Mouse (Mus musculus): ENCODE results near the gene Zmat5. TPM values are rescaled to one million over a fixed set of nuclear protein-coding genes. Genes with fewer than 3 reads are reported as not detected.

Zmat5 gene
- polyA plus RNA-seq, 1 experiment from 2014 or later, result 59.8 TPM

GRCm38 (mm10) chr11:4737682-4738081 is 33.2 kb downstream of the Zmat5 start:
- no peaks in the 10 kb centered on the region for H3K9me3 ChIP-seq (ENCODE audit: control insufficient read depth, low read length)
- no peak overlapping the region for H3K4me2 ChIP-seq (replicated peaks; ENCODE audit: low read depth, low read length)
- no peak overlapping the region for H3K4me3 ChIP-seq (ENCODE audit: low read length)
- 85% methylated on average over 10 of the region's 10 CpGs for WGBS
- no peak for ATAC-seq (ENCODE audit: low FRiP score, low TSS enrichment)
- no peak overlapping the region for H3K9ac ChIP-seq (ENCODE audit: low read depth, low read length)
- H3K27me3 ChIP-seq (ENCODE audit: control insufficient read depth, insufficient read depth, low read length), result 0 out of 2 replicates have a peak, but pooled peaks cover 1% of the 10 kb centered on the region
- H3K4me1 ChIP-seq (ENCODE audit: control insufficient read depth, insufficient read depth, low read length), result no peaks in the 10 kb centered on the region
- no peak overlapping the region for H3K27ac ChIP-seq (ENCODE audit: low read depth, low read length)
- H3K36me3 ChIP-seq (ENCODE audit: control insufficient read depth, insufficient read depth, low read length), result no peaks in the 10 kb centered on the region

- H3K9ac ChIP-seq (ENCODE audit: low read depth, low read length), result no peak overlapping the region
- H3K27me3 ChIP-seq (ENCODE audit: control insufficient read depth, insufficient read depth, low read length), result peaks cover 6% of the 10 kb centered on the region
- ATAC-seq (ENCODE audit: low FRiP score, low TSS enrichment), result no peak
- no peaks in the 10 kb centered on the region for H3K9me3 ChIP-seq (ENCODE audit: control insufficient read depth, low read length)
- H3K4me3 ChIP-seq (ENCODE audit: low read length), result no peak overlapping the region
- H3K36me3 ChIP-seq (ENCODE audit: control insufficient read depth, insufficient read depth, low read length), result no peaks in the 10 kb centered on the region
- WGBS, result 94% methylated on average over 16 of the region's 16 CpGs
- H3K4me2 ChIP-seq (replicated peaks; ENCODE audit: low read depth, low read length), result no peak overlapping the region
- H3K4me1 ChIP-seq (ENCODE audit: control insufficient read depth, insufficient read depth, low read length), result no peaks in the 10 kb centered on the region
- H3K27ac ChIP-seq (ENCODE audit: low read depth, low read length), result no peak overlapping the region
These were observed 34.2 kb downstream of the Zmat5 start for GRCm38 (mm10) chr11:4738719-4739118.

GRCm38 (mm10) chr11:4740785-4741184 is 36.3 kb downstream of the Zmat5 start:
- Histone ChIP-seq H3K36me3 (ENCODE audit: control insufficient read depth, insufficient read depth, low read length) (no peaks in the 10 kb centered on the region), H3K4me1 (ENCODE audit: control insufficient read depth, insufficient read depth, low read length) (0 out of 2 replicates have a peak, but pooled peaks cover under 1% of the 10 kb centered on the region), H3K4me3 (ENCODE audit: low read length) (no peak overlapping the region), H3K27ac (ENCODE audit: low read depth, low read length) (no peak overlapping the region), H3K9me3 (ENCODE audit: control insufficient read depth, low read length) (no peaks in the 10 kb centered on the region), H3K4me2 (replicated peaks; ENCODE audit: low read depth, low read length) (no peak overlapping the region), H3K27me3 (ENCODE audit: control insufficient read depth, insufficient read depth, low read length) (peaks cover 26% of the 10 kb centered on the region), H3K9ac (ENCODE audit: low read depth, low read length) (no peak overlapping the region)
- ATAC-seq (ENCODE audit: low FRiP score, low TSS enrichment), result no peak
- WGBS, result 42% methylated on average over 5 of the region's 5 CpGs

DNA sequence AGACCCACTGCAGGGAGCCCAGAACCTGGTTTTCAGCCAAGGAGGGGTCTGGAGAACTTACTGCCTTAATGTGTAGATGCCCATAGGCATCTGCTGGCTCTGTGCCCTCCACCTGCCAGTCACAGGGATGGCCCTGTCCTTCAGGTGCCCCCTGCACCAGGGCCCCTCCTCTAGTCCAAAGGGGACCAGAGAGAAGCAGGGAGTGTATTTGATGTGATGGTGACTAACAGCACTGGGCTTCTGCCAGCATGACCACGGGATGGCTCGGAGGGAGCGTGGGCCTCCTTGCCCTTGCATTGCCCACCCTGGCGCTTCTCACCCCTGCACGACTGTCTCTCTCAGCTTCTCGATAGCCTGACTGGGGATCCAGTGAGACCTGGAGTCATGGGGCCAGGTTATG is 40.2 kb downstream of the Zmat5 start:
- WGBS, result 69% methylated on average over 6 of the region's 6 CpGs

DNA sequence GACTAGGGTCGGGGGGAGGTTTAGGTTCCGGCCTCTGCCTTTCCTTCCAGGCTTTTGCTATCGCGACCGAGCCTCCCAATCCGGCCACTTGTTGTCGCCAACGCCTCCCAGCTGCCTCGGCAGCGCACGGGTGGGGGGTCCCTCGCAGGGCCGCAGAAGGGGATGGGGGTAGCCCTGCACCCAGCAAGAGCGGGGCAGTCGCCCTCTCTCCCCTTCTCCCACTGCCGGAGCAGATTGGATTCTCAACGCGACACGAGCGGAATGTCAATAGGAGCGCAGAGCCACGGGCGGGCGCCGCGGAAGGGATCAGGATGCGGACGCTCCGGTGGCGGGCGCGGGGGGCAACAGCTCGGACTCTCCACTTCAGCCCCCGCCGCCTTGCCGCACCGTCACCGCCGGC is 41.5 kb downstream of the Zmat5 start:
- no peak for ATAC-seq (ENCODE audit: low FRiP score, low TSS enrichment)
- no peak overlapping the region; the same call in 1 of the 2 replicates for H3K9ac ChIP-seq (ENCODE audit: low read depth, low read length)

More for the DNA sequence above, 40.2 kb downstream of the Zmat5 start:
- H3K9me3 ChIP-seq (ENCODE audit: control insufficient read depth, low read length), result no peaks in the 10 kb centered on the region
- no peak overlapping the region for H3K9ac ChIP-seq (ENCODE audit: low read depth, low read length)
- no peak overlapping the region for H3K4me2 ChIP-seq (replicated peaks; ENCODE audit: low read depth, low read length)
- no peak overlapping the region for H3K4me3 ChIP-seq (ENCODE audit: low read length)
- no peak overlapping the region for H3K27ac ChIP-seq (ENCODE audit: low read depth, low read length)
- peaks cover 10% of the 10 kb centered on the region; the same call in 1 of the 2 replicates for H3K4me1 ChIP-seq (ENCODE audit: control insufficient read depth, insufficient read depth, low read length)
- no peaks in the 10 kb centered on the region for H3K36me3 ChIP-seq (ENCODE audit: control insufficient read depth, insufficient read depth, low read length)
- no peak for ATAC-seq (ENCODE audit: low FRiP score, low TSS enrichment)
- peaks cover 66% of the 10 kb centered on the region for H3K27me3 ChIP-seq (ENCODE audit: control insufficient read depth, insufficient read depth, low read length)

GRCm38 (mm10) chr11:4746733-4747132 is 42.3 kb downstream of the Zmat5 start, which contains the start of gene Cabp7:
Gene Cabp7 (minus strand): TSS chr11:4746778.
- Histone ChIP-seq H3K4me3 (ENCODE audit: low read length) (peak within 1 kb of the TSS; percentile 49), H3K4me2 (replicated peaks; ENCODE audit: low read depth, low read length) (peak within 1 kb of the TSS; percentile 98), H3K36me3 (ENCODE audit: control insufficient read depth, insufficient read depth, low read length) (no peaks in the 10 kb centered on the region), H3K9ac (ENCODE audit: low read depth, low read length) (peak within 1 kb of the TSS; percentile 12), H3K27me3 (ENCODE audit: control insufficient read depth, insufficient read depth, low read length) (peaks cover 69% of the 10 kb centered on the region), H3K27ac (ENCODE audit: low read depth, low read length) (no peak within 1 kb of the TSS), H3K9me3 (ENCODE audit: control insufficient read depth, low read length) (no peaks in the 10 kb centered on the region), H3K4me1 (ENCODE audit: control insufficient read depth, insufficient read depth, low read length) (peaks cover 10% of the 10 kb centered on the region; the same call in 1 of the 2 replicates)
- ATAC-seq (ENCODE audit: low FRiP score, low TSS enrichment), result no peak
- under 1% methylated on average over 15 of the region's 73 CpGs for WGBS

More for the DNA sequence above, 41.5 kb downstream of the Zmat5 start:
- Histone ChIP-seq H3K4me2 (replicated peaks; ENCODE audit: low read depth, low read length) (peak overlapping the region; percentile 98), H3K4me1 (ENCODE audit: control insufficient read depth, insufficient read depth, low read length) (peaks cover 10% of the 10 kb centered on the region; the same call in 1 of the 2 replicates), H3K4me3 (ENCODE audit: low read length) (peak overlapping the region; percentile 49), H3K27ac (ENCODE audit: low read depth, low read length) (no peak overlapping the region), H3K36me3 (ENCODE audit: control insufficient read depth, insufficient read depth, low read length) (no peaks in the 10 kb centered on the region), H3K27me3 (ENCODE audit: control insufficient read depth, insufficient read depth, low read length) (peaks cover 69% of the 10 kb centered on the region), H3K9me3 (ENCODE audit: control insufficient read depth, low read length) (no peaks in the 10 kb centered on the region)
- under 1% methylated on average over 31 of the region's 39 CpGs for WGBS

GRCm38 (mm10) chr11:4747285-4747684 is 42.8 kb downstream of the Zmat5 start:
- Histone ChIP-seq H3K27me3 (ENCODE audit: control insufficient read depth, insufficient read depth, low read length) (peaks cover 69% of the 10 kb centered on the region), H3K4me2 (replicated peaks; ENCODE audit: low read depth, low read length) (peak overlapping the region; percentile 98), H3K36me3 (ENCODE audit: control insufficient read depth, insufficient read depth, low read length) (no peaks in the 10 kb centered on the region), H3K4me1 (ENCODE audit: control insufficient read depth, insufficient read depth, low read length) (peaks cover 10% of the 10 kb centered on the region; the same call in 1 of the 2 replicates), H3K4me3 (ENCODE audit: low read length) (peak overlapping the region; percentile 49), H3K27ac (ENCODE audit: low read depth, low read length) (no peak overlapping the region), H3K9me3 (ENCODE audit: control insufficient read depth, low read length) (no peaks in the 10 kb centered on the region), H3K9ac (ENCODE audit: low read depth, low read length) (no peak overlapping the region)
- no peak for ATAC-seq (ENCODE audit: low FRiP score, low TSS enrichment)
- WGBS, result under 1% methylated on average over 11 of the region's 12 CpGs

DNA sequence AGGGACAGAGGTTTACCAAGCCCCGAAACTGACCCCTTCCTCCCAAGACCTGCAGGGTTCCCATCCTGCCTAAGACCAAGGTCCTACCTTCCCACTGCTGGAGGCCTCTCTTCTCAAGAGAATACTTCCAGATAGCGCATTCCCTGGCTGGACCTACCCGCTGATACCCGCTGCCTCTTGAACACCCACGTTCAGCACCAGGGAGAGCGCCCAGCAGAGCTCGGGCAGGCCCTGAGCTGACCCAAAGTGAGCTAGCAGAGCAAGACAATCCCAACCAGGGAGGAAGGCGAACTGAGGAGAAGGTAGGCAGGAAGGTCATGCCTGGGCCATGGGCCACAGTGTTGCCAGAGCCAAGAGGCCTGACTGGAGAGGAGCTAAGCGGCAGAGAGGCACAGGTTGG is 45.8 kb downstream of the Zmat5 start:
- Histone ChIP-seq H3K9ac (ENCODE audit: low read depth, low read length) (no peak overlapping the region), H3K27me3 (ENCODE audit: control insufficient read depth, insufficient read depth, low read length) (peaks cover 48% of the 10 kb centered on the region)
- WGBS, result 4% methylated on average over 9 of the region's 9 CpGs

DNA sequence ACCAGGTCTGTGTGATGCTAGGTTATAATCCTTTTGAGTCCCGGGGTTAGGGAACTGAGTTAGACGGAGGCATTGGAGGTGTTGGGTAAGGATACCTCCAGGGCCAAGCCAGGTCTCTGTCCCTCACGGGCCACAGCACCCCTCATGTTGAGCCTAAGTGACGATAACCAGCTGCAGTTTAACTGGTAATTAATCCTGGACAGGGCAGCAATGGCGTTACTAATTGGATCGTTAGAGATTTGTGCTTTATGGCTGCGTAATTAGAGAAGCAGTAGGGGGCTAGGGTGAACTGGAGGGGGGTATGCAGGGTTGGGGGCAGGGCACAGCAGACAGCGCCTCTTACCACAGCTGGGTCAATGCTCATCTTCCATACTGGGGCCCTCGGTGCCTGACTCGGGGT is 48.4 kb downstream of the Zmat5 start:
- ATAC-seq (ENCODE audit: low FRiP score, low TSS enrichment), result no peak

More for the DNA sequence above, 45.8 kb downstream of the Zmat5 start:
- no peak overlapping the region for H3K4me3 ChIP-seq (ENCODE audit: low read length)
- no peak overlapping the region for H3K4me2 ChIP-seq (replicated peaks; ENCODE audit: low read depth, low read length)
- peaks cover 5% of the 10 kb centered on the region; the same call in 1 of the 2 replicates for H3K9me3 ChIP-seq (ENCODE audit: control insufficient read depth, low read length)
- H3K4me1 ChIP-seq (ENCODE audit: control insufficient read depth, insufficient read depth, low read length), result peaks cover 10% of the 10 kb centered on the region; the same call in 1 of the 2 replicates
- H3K36me3 ChIP-seq (ENCODE audit: control insufficient read depth, insufficient read depth, low read length), result no peaks in the 10 kb centered on the region
- no peak overlapping the region for H3K27ac ChIP-seq (ENCODE audit: low read depth, low read length)
- ATAC-seq (ENCODE audit: low FRiP score, low TSS enrichment), result no peak

More for the DNA sequence above, 48.4 kb downstream of the Zmat5 start:
- Histone ChIP-seq H3K4me1 (ENCODE audit: control insufficient read depth, insufficient read depth, low read length) (no peaks in the 10 kb centered on the region), H3K9ac (ENCODE audit: low read depth, low read length) (no peak overlapping the region), H3K4me3 (ENCODE audit: low read length) (no peak overlapping the region), H3K9me3 (ENCODE audit: control insufficient read depth, low read length) (peaks cover 5% of the 10 kb centered on the region; the same call in 1 of the 2 replicates), H3K27me3 (ENCODE audit: control insufficient read depth, insufficient read depth, low read length) (peaks cover 22% of the 10 kb centered on the region), H3K4me2 (replicated peaks; ENCODE audit: low read depth, low read length) (no peak overlapping the region), H3K36me3 (ENCODE audit: control insufficient read depth, insufficient read depth, low read length) (no peaks in the 10 kb centered on the region), H3K27ac (ENCODE audit: low read depth, low read length) (no peak overlapping the region)
- 20% methylated on average over 10 of the region's 10 CpGs for WGBS
